Mouse (Mus musculus): ENCODE data around the gene Plk1. TPM values are rescaled to one million over a fixed set of nuclear protein-coding genes. Genes with fewer than 3 reads are reported as not detected.
A peak's percentile ranks its signal among the peaks of the same experiment; 100 is the strongest.

The Plk1 gene
- polyA plus RNA-seq, 1 experiment from 2014 or later: 4.6 TPM

DNA sequence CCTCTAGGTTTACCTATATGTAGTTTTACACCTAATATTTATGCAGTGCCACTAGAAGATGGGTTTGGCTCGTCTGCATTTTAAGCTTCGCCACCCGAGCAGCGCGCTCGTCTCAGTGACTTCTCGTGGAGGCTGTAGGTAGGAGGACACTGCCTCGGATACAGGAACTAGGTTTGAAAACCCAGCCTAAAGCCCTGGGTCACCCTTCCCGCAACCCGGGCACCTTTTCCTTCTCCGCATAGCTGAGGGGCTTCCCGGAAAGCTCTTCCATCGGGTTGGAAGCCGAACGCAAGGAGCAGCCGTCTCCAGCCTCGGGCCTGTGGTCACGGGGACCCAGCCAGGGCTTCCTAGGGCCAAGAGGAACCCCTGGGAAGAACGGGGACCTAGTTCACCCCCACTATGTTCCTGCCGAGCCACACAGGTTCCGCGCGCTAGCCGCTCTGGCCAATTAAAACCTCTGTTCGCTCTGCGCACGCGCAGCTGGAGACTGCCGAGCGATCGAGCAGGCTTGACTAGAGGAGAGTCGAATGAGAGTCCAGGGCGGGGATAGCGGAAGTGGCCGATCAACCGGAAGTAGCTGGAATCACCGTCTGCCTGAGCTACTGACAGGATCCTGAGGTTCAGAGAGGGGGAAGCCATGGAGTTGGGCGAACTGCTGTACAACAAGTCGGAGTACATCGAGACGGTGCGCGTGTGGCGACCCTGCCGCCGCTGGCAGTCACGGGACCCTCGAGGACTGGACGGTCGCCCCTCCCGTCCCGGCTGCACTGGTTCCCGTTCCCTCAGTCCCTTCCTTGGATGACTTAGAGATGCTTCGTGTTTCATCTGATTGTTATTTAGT is 26.5 kb upstream of the Plk1 start, which contains the start of the genes Palb2 and Dctn5:
TSS of gene Palb2 (minus strand) at position 489 of the 841 bp plus-strand sequence.
TSS of gene Dctn5 (plus strand) at position 545 of the 841 bp plus-strand sequence.
- Histone ChIP-seq H3K9ac (replicated peaks; ENCODE audit: low read depth) (peak within 1 kb of the TSS; percentile 75), H3K9me3 (ENCODE audit: low read length) (no peaks in the 10 kb centered on the region), H3K4me1 (ENCODE audit: insufficient read depth, low read depth, low read length) (peaks cover 11% of the 10 kb centered on the region; the same call in 1 of the 2 replicates), H3K27ac (ENCODE audit: low read length) (peak within 1 kb of the TSS; percentile 69; the same call in 1 of the 2 replicates), H3K27me3 (replicated peaks; ENCODE audit: insufficient read depth, low read length) (no peaks in the 10 kb centered on the region), H3K36me3 (ENCODE audit: insufficient read depth, low read length) (peaks cover 6% of the 10 kb centered on the region; the same call in 1 of the 2 replicates), H3K4me3 (ENCODE audit: low read depth, low read length) (peak within 1 kb of the TSS; percentile 94), H3K4me2 (replicated peaks; ENCODE audit: low read depth, low read length) (peak within 1 kb of the TSS; percentile 86)
- under 1% methylated on average over 54 of the region's 54 CpGs for WGBS
- TF ChIP-seq CTCF (IDR thresholded peaks at IDR 0.05) (no peak), EP300 (IDR thresholded peaks at IDR 0.05) (no peak)
- DNase-seq (ENCODE audit: low spot score) (peak; percentile 98), ATAC-seq (peak; percentile 99)

DNA sequence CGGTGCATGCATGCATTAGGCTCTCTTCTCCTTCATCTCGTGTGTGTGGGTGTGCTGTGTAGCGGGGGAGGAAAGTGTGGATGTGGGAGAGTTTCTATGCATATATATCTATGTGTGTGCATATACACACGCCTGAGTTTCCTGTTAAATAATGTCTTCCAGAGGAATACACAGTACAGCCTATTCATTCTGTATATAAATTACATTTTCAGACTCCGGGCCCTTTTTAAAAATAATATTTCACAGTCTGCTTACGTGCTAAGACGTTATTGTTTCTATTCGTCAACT is 26.0 kb upstream of the Plk1 start:
- Histone ChIP-seq H3K36me3 (ENCODE audit: insufficient read depth, low read length) (0 out of 2 replicates have a peak, but pooled peaks cover 3% of the 10 kb centered on the region), H3K27ac (ENCODE audit: low read length) (peak overlapping the region; percentile 69; the same call in 1 of the 2 replicates), H3K9me3 (ENCODE audit: low read length) (no peaks in the 10 kb centered on the region), H3K27me3 (replicated peaks; ENCODE audit: insufficient read depth, low read length) (no peaks in the 10 kb centered on the region), H3K4me2 (replicated peaks; ENCODE audit: low read depth, low read length) (peak overlapping the region; percentile 86), H3K4me3 (ENCODE audit: low read depth, low read length) (peak overlapping the region; percentile 94), H3K9ac (replicated peaks; ENCODE audit: low read depth) (peak overlapping the region; percentile 75), H3K4me1 (ENCODE audit: insufficient read depth, low read depth, low read length) (peaks cover 11% of the 10 kb centered on the region; the same call in 1 of the 2 replicates)
- no peak; the same call in 1 of the 2 replicates for ATAC-seq
- WGBS: 14% methylated on average over 8 of the region's 8 CpGs
- DNase-seq (ENCODE audit: low spot score): no peak
- TF ChIP-seq CTCF (IDR thresholded peaks at IDR 0.05) (no peak), EP300 (IDR thresholded peaks at IDR 0.05) (no peak)

DNA sequence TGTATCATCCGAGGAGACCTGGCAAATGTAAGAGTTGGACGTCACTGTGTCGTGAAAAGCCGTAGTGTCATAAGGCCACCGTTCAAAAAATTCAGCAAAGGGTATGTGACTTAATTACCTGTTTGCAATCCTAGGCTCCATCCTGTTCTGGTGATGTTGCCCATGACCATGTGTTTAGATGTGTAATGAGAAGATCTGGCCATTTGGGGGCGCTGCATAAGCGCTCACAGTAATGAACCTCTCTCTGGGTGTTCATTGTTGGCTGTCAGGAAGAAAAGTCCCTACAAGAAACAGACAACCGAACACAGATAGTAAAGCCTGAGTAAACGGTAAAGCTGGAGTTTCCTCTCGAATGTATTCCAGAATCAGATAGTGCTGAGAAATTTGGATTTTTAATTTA is 24.2 kb upstream of the Plk1 start:
- Histone ChIP-seq H3K27me3 (replicated peaks; ENCODE audit: insufficient read depth, low read length) (no peaks in the 10 kb centered on the region), H3K36me3 (ENCODE audit: insufficient read depth, low read length) (peaks cover 14% of the 10 kb centered on the region), H3K27ac (ENCODE audit: low read length) (no peak overlapping the region), H3K4me3 (ENCODE audit: low read depth, low read length) (no peak overlapping the region), H3K4me1 (ENCODE audit: insufficient read depth, low read depth, low read length) (peaks cover 11% of the 10 kb centered on the region; the same call in 1 of the 2 replicates), H3K9ac (replicated peaks; ENCODE audit: low read depth) (no peak overlapping the region), H3K9me3 (ENCODE audit: low read length) (no peaks in the 10 kb centered on the region), H3K4me2 (replicated peaks; ENCODE audit: low read depth, low read length) (no peak overlapping the region)
- no peak for ATAC-seq
- 72% methylated on average over 10 of the region's 10 CpGs for WGBS
- TF ChIP-seq CTCF (IDR thresholded peaks at IDR 0.05) (peak; percentile 53), EP300 (IDR thresholded peaks at IDR 0.05) (no peak)
- DNase-seq (ENCODE audit: low spot score): peak; percentile 11

DNA sequence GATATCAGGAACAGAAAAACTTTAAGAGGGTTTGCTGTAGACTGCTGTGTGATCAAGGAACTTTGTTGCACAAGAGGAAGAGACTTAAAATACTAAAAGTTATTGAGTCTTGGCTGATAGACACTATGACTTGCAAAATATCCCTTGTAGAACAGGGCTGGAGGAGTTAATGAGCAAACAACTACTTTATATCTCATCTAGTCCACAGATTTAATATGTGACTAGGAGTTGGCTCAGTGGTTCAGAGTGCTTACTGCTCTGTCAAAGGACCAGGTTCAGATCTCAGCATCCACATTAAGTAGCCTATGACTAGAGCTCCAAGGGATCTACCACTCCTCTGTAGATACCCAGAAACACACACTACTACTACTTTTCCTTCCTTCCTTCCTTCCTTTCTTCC is 22.2 kb upstream of the Plk1 start:
- Histone ChIP-seq H3K9ac (replicated peaks; ENCODE audit: low read depth) (no peak overlapping the region), H3K4me3 (ENCODE audit: low read depth, low read length) (no peak overlapping the region), H3K27me3 (replicated peaks; ENCODE audit: insufficient read depth, low read length) (no peaks in the 10 kb centered on the region), H3K9me3 (ENCODE audit: low read length) (no peaks in the 10 kb centered on the region), H3K36me3 (ENCODE audit: insufficient read depth, low read length) (peaks cover 24% of the 10 kb centered on the region), H3K4me1 (ENCODE audit: insufficient read depth, low read depth, low read length) (peaks cover 11% of the 10 kb centered on the region; the same call in 1 of the 2 replicates), H3K4me2 (replicated peaks; ENCODE audit: low read depth, low read length) (no peak overlapping the region), H3K27ac (ENCODE audit: low read length) (no peak overlapping the region)
- TF ChIP-seq CTCF (IDR thresholded peaks at IDR 0.05) (no peak), EP300 (IDR thresholded peaks at IDR 0.05) (no peak)
- no peak for DNase-seq (ENCODE audit: low spot score)
- ATAC-seq: no peak

DNA sequence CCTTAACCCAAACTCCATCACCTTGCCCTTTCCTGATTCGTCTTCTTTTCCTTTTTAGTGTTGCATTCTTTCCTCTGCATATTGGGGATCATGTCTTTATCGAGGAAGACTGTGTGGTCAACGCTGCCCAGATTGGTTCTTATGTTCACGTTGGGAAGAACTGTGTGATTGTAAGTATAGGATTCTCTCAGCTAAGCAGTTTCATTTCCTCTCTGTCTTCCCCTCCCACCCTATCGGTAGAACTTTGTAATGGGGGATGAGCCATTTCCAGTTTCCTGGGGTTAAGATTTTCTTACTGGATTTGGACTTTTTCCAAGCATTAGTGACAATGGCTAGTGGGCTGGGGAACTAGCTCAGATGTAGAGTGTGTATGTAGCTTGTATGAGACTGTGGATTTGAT is 21.0 kb upstream of the Plk1 start:
- H3K36me3 ChIP-seq (ENCODE audit: insufficient read depth, low read length): peaks cover 31% of the 10 kb centered on the region
- ATAC-seq: no peak

DNA sequence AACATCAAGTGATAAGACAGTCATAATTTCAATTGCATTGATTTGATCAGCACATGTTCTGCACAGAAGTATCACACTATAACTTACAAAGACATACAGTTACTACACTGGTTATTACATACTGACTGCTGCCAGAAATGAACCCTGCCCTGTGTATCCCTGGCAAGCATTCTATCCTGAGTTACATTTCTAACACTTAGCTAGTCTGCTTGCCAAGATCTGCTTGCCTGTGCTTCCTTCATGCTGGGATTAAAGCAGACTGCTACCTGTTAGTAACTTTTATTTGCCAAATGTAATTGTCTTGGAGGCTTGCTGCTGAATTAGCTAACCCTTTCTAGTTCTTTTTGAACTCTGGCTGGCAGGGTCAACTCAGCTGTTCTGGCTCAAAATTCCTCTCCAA is 18.2 kb upstream of the Plk1 start:
- TF ChIP-seq EP300 (IDR thresholded peaks at IDR 0.05) (no peak), CTCF (IDR thresholded peaks at IDR 0.05) (no peak)
- Histone ChIP-seq H3K27me3 (replicated peaks; ENCODE audit: insufficient read depth, low read length) (no peaks in the 10 kb centered on the region), H3K9me3 (ENCODE audit: low read length) (no peaks in the 10 kb centered on the region), H3K4me3 (ENCODE audit: low read depth, low read length) (no peak overlapping the region), H3K36me3 (ENCODE audit: insufficient read depth, low read length) (peaks cover 41% of the 10 kb centered on the region), H3K4me1 (ENCODE audit: insufficient read depth, low read depth, low read length) (no peaks in the 10 kb centered on the region), H3K4me2 (replicated peaks; ENCODE audit: low read depth, low read length) (no peak overlapping the region), H3K9ac (replicated peaks; ENCODE audit: low read depth) (no peak overlapping the region), H3K27ac (ENCODE audit: low read length) (no peak overlapping the region)
- DNase-seq (ENCODE audit: low spot score) (no peak), ATAC-seq (no peak)

More for the DNA sequence above, 21.0 kb upstream of the Plk1 start:
- 90% methylated on average over 5 of the region's 5 CpGs for WGBS
- Histone ChIP-seq H3K4me2 (replicated peaks; ENCODE audit: low read depth, low read length) (no peak overlapping the region), H3K27ac (ENCODE audit: low read length) (no peak overlapping the region), H3K27me3 (replicated peaks; ENCODE audit: insufficient read depth, low read length) (no peaks in the 10 kb centered on the region), H3K4me1 (ENCODE audit: insufficient read depth, low read depth, low read length) (peaks cover 6% of the 10 kb centered on the region; the same call in 1 of the 2 replicates), H3K4me3 (ENCODE audit: low read depth, low read length) (no peak overlapping the region), H3K9ac (replicated peaks; ENCODE audit: low read depth) (no peak overlapping the region), H3K9me3 (ENCODE audit: low read length) (no peaks in the 10 kb centered on the region)
- TF ChIP-seq CTCF (IDR thresholded peaks at IDR 0.05): no peak
- TF ChIP-seq EP300 (IDR thresholded peaks at IDR 0.05): no peak
- no peak for DNase-seq (ENCODE audit: low spot score)
